Mouse (Mus musculus) A20 (cell line): ENCODE data around the gene Rpl12.

ENCODE experiments used
- DNase-seq: peaks from one replicate; pipeline ENCODE4 v3.0.0-alpha.2; 2011; ENCODE audit warnings: low read depth, low spot score

The Rpl12 gene

GRCm38 (mm10) chr2:32981725-32982271, 20.4 kb downstream of the Rpl12 start, which contains the start of gene Slc2a8:
Gene Slc2a8 (minus strand): TSS chr2:32982083.
- DNase-seq = peak; percentile 95

- DNase-seq = peak; percentile 42
Observed at GRCm38 (mm10) chr2:32982700-32983099, 21.3 kb downstream of the Rpl12 start.

GRCm38 (mm10) chr2:32983617-32984016, 22.3 kb downstream of the Rpl12 start:
- no peak for DNase-seq

GRCm38 (mm10) chr2:32985844-32986243, 24.5 kb downstream of the Rpl12 start:
- DNase-seq = no peak

- no peak for DNase-seq
Observed at GRCm38 (mm10) chr2:32989376-32989775, 28.0 kb downstream of the Rpl12 start.

- peak; percentile 52 for DNase-seq
Observed at GRCm38 (mm10) chr2:32990167-32990832, 28.9 kb downstream of the Rpl12 start.

- peak; percentile 61 for DNase-seq
Observed at GRCm38 (mm10) chr2:32992130-32992529, 30.8 kb downstream of the Rpl12 start.

GRCm38 (mm10) chr2:32997081-32997480, 35.7 kb downstream of the Rpl12 start:
- DNase-seq = no peak

GRCm38 (mm10) chr2:32997792-32998191, 36.4 kb downstream of the Rpl12 start:
- no peak for DNase-seq

- DNase-seq = no peak
Observed at GRCm38 (mm10) chr2:32999752-33000151, 38.4 kb downstream of the Rpl12 start.

GRCm38 (mm10) chr2:33002144-33002543, 40.8 kb downstream of the Rpl12 start:
- no peak for DNase-seq

GRCm38 (mm10) chr2:33005041-33005440, 43.7 kb downstream of the Rpl12 start:
- no peak for DNase-seq

- DNase-seq = peak; percentile 22
Observed at GRCm38 (mm10) chr2:33009055-33009454, 47.7 kb downstream of the Rpl12 start.

GRCm38 (mm10) chr2:33014877-33015276, 53.5 kb downstream of the Rpl12 start:
- no peak for DNase-seq
